ENCODE assay signal across 1 mouse cellular context in the genomic region with DNA sequence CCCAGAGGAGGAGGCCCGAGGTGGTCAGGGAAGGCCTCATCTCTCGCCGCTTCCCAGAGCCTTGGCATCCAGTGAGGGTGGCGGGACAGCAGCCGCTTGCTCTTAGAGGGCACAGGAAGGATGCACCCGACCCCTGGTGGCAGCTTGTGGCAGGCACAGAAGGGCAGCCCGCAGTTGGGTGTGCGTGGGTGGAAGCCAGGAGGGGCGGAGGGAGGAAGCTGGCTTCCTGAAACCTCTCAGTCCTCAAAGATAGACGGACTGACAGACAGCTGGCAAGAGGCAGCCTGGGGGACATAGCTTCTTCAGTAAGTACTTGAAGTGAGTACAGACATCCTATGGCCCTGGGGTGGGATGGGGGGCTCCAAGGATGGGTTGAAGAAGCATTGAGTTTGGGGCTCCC.
TF ChIP-seq lines count a peak whose summit lies in the region.

TSS of gene Ptpn7 (plus strand) at position 228 of the 400 bp plus-strand sequence.

TF ChIP-seq in CH12.LX, 34 proteins besides CTCF, POLR2A, EP300 and RAD21 (continued from another document):
- TF ChIP-seq ZC3H11A (IDR thresholded peaks at IDR 0.05; ENCODE audit: low read depth, low read length): no peak
